Mouse (Mus musculus): ENCODE results near the gene Rb1. TPM values are rescaled to one million over a fixed set of nuclear protein-coding genes. Genes with fewer than 3 reads are reported as not detected.

Rb1 gene
- polyA plus RNA-seq, 1 experiment from 2014 or later, result 15.8 TPM

DNA sequence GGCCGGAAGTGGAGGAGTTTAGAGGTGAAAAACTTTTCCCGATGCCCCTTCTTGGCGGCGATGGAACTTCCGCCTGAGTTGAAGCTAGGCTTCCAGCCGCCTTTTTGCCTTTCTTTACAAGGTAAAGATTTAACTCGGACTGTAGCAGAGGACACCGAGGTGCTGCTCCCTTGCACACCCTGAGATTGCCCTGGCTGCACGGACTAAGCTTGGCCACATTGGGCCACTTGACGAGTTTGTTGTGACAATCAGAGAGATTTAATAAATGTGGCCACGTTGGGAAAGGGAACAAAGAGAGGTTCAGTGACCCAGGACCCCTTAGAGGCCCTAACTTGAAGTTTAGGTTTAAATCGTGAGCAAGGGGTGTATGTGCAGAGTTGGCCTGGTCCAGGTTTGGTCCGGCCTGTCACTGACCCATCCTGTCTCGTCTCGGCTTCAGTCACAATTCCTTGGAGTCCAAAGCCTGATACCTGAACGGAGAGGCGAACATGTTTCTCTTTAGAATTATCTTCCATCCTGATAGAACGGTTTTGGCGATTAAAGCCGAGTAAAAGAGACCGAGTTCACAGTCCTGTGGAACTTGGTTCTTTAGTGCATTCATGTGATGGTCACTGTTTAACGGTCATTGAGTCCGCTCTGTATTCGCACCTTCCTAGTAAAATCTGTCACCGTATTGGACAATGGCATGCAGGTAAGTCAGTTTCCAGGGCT, 181.8 kb downstream of the Rb1 start:
- Histone ChIP-seq H3K4me2 (ENCODE audit: low read length) (peak overlapping the region; percentile 93), H3K27ac (ENCODE audit: low read length) (peak overlapping the region; percentile 98), H3K4me1 (replicated peaks; ENCODE audit: control insufficient read depth, insufficient read depth, low read length) (peaks cover 17% of the 10 kb centered on the region), H3K4me3 (replicated peaks; ENCODE audit: low read length) (peak overlapping the region; percentile 74), H3K9ac (replicated peaks; ENCODE audit: low read depth, low read length) (peak overlapping the region; percentile 95), H3K36me3 (ENCODE audit: control insufficient read depth, insufficient read depth) (no peaks in the 10 kb centered on the region), H3K9me3 (ENCODE audit: control insufficient read depth, low read length) (no peaks in the 10 kb centered on the region), H3K27me3 (replicated peaks; ENCODE audit: control insufficient read depth, insufficient read depth, low read length) (no peaks in the 10 kb centered on the region)
- peak; percentile 9 for ATAC-seq
- WGBS, result 32% methylated on average over 25 of the region's 25 CpGs

DNA sequence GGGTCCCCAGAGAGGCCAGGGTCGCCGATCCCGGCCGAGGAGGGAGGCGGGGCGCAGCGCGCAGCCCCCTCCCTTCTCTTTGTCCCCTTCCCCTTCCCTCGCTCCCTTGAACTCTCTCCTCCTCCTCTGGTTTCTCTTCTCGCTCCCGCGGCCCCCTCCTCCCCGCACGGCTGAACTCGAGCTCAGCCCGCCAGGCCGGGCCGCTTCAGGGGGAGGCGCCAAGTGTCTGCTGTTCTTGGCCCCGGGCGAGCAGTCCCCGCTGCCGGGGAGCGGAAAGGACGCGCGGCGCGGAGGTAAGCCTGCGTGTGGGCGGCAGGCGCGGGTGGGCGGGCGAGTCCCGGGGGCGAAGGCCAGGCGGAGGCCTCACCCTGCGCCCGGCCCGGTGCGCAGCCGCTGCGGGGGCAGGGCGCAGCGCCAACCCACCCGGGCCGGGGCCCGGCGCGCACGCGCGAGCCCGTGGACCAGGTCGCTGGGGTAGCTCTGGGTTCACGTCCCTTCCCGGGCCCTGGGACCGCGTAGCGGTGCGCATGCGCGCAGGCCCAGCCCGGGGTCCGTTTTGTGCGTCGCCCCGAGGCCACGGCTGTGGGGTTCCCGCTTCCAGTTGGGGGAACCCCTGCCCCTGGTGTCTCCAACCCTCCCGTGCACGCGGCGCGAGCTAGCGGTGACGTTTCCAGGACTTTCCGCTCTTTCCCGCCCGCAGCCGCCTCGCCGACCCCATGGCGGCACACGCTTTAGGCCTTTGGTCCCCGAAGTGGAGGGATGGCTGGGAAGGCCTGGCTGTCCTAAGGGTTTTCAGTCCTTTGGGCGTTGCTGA, 182.5 kb downstream of the Rb1 start:
- 0% methylated on average over 68 of the region's 88 CpGs for WGBS
- Histone ChIP-seq H3K9me3 (ENCODE audit: control insufficient read depth, low read length) (no peaks in the 10 kb centered on the region), H3K4me1 (replicated peaks; ENCODE audit: control insufficient read depth, insufficient read depth, low read length) (peaks cover 17% of the 10 kb centered on the region), H3K36me3 (ENCODE audit: control insufficient read depth, insufficient read depth) (no peaks in the 10 kb centered on the region), H3K27ac (ENCODE audit: low read length) (peak overlapping the region; percentile 98), H3K4me3 (replicated peaks; ENCODE audit: low read length) (peak overlapping the region; percentile 74), H3K4me2 (ENCODE audit: low read length) (peak overlapping the region; percentile 93), H3K27me3 (replicated peaks; ENCODE audit: control insufficient read depth, insufficient read depth, low read length) (no peaks in the 10 kb centered on the region), H3K9ac (replicated peaks; ENCODE audit: low read depth, low read length) (peak overlapping the region; percentile 95)
- peak; percentile 91 for ATAC-seq

DNA sequence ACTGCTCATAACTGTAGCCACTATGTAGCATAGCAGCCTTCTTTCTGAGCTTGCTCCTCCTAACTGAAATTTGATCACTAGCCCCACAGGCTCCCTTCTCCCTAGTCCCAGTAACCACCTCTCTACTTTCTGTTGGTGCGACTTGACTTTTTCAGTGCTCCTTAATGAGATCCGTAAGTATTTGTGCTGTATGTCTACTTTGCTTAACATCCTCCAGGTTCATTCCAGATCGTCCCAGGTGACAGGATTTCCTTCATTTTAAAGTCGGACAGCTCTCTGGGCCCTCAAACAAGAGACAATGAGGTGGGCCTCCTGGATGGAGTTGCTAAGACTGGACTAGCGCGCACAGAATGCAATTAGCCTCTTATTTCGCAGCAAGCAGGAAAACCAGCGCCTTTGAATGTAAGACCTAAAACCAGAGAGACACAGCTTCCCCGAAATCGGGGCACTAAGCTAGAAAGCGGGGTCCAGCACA, 183.2 kb downstream of the Rb1 start:
- Histone ChIP-seq H3K4me2 (ENCODE audit: low read length) (peak overlapping the region; percentile 93), H3K9me3 (ENCODE audit: control insufficient read depth, low read length) (no peaks in the 10 kb centered on the region), H3K4me1 (replicated peaks; ENCODE audit: control insufficient read depth, insufficient read depth, low read length) (peaks cover 17% of the 10 kb centered on the region), H3K4me3 (replicated peaks; ENCODE audit: low read length) (peak overlapping the region; percentile 74), H3K27ac (ENCODE audit: low read length) (peak overlapping the region; percentile 98), H3K27me3 (replicated peaks; ENCODE audit: control insufficient read depth, insufficient read depth, low read length) (no peaks in the 10 kb centered on the region), H3K9ac (replicated peaks; ENCODE audit: low read depth, low read length) (peak overlapping the region; percentile 95), H3K36me3 (ENCODE audit: control insufficient read depth, insufficient read depth) (no peaks in the 10 kb centered on the region)
- WGBS, result 1% methylated on average over 11 of the region's 11 CpGs
- ATAC-seq, result peak; percentile 23

DNA sequence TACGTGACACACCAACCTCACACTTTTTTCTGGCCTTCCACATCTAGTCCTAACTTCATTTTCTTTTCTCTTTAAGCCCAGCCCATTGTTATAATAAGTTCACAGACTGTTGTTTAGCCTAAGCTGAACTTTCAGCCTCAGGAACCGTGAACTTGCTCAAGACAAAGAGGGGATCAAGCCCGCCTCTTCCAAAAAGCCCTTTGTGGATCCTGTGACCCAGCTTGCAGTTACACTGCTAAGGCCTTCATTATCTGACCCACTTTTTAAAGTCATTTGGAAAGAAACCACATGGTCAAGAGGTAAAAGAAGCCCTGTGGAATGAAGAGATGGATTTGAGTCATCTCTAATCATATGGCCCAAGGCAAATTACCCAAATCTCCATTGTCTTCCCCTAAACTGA, 183.8 kb downstream of the Rb1 start:
- WGBS, result 50% methylated on average over 3 of the region's 3 CpGs
- Histone ChIP-seq H3K4me1 (replicated peaks; ENCODE audit: control insufficient read depth, insufficient read depth, low read length) (peaks cover 17% of the 10 kb centered on the region), H3K27me3 (replicated peaks; ENCODE audit: control insufficient read depth, insufficient read depth, low read length) (no peaks in the 10 kb centered on the region), H3K4me3 (replicated peaks; ENCODE audit: low read length) (no peak overlapping the region), H3K9me3 (ENCODE audit: control insufficient read depth, low read length) (no peaks in the 10 kb centered on the region), H3K9ac (replicated peaks; ENCODE audit: low read depth, low read length) (no peak overlapping the region), H3K4me2 (ENCODE audit: low read length) (peak overlapping the region; percentile 93; the same call in 1 of the 2 replicates), H3K36me3 (ENCODE audit: control insufficient read depth, insufficient read depth) (no peaks in the 10 kb centered on the region), H3K27ac (ENCODE audit: low read length) (no peak overlapping the region)
- ATAC-seq, result no peak

DNA sequence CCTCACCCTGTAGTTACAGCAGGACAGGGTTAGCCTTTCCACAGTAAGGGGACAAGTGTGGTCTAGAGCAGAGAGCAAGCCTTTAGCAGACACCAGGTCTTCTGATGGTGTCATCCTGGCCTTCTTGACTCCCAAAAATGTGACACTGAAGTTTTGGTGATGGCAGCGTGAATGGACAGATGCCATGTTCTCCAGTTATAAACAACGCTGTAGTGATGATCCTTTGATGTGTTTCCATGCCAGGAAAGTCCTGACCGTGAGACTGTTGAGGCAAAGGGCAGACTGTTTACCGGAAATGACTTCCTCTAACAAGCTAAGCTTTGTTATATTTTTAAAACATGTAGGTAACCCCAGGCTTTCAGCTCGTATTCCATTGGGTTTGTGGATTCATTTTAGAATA, 185.8 kb downstream of the Rb1 start:
- 83% methylated on average over 5 of the region's 5 CpGs for WGBS
- no peak overlapping the region for H3K4me3 ChIP-seq (replicated peaks; ENCODE audit: low read length)
- H3K9me3 ChIP-seq (ENCODE audit: control insufficient read depth, low read length), result no peaks in the 10 kb centered on the region
- H3K4me2 ChIP-seq (ENCODE audit: low read length), result no peak overlapping the region
- no peaks in the 10 kb centered on the region for H3K27me3 ChIP-seq (replicated peaks; ENCODE audit: control insufficient read depth, insufficient read depth, low read length)
- H3K4me1 ChIP-seq (replicated peaks; ENCODE audit: control insufficient read depth, insufficient read depth, low read length), result peaks cover 17% of the 10 kb centered on the region
- H3K27ac ChIP-seq (ENCODE audit: low read length), result no peak overlapping the region
- no peak overlapping the region for H3K9ac ChIP-seq (replicated peaks; ENCODE audit: low read depth, low read length)
- H3K36me3 ChIP-seq (ENCODE audit: control insufficient read depth, insufficient read depth), result no peaks in the 10 kb centered on the region
- no peak for ATAC-seq

DNA sequence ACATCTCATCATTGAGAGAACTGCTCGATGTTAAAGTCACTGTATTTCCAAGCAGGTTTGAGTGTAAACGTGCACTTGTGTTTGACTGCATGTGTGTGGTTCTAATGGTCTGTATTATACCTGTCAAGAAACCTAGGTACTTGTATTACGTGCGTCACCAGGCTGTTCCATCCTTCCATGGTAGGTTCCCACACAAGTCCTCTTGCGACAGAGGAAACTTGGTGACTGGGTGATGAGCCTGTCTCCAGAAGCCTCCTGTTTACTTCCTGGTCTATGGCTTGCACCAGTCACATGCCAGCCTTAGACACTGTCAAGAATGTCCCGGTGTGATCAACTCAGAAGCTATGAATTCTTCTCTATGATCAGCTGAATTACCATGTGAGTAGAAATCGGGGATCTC, 187.1 kb downstream of the Rb1 start:
- WGBS, result 93% methylated on average over 7 of the region's 7 CpGs
- Histone ChIP-seq H3K4me1 (replicated peaks; ENCODE audit: control insufficient read depth, insufficient read depth, low read length) (peaks cover 7% of the 10 kb centered on the region), H3K4me3 (replicated peaks; ENCODE audit: low read length) (no peak overlapping the region), H3K27ac (ENCODE audit: low read length) (no peak overlapping the region), H3K36me3 (ENCODE audit: control insufficient read depth, insufficient read depth) (no peaks in the 10 kb centered on the region), H3K27me3 (replicated peaks; ENCODE audit: control insufficient read depth, insufficient read depth, low read length) (no peaks in the 10 kb centered on the region), H3K9ac (replicated peaks; ENCODE audit: low read depth, low read length) (no peak overlapping the region), H3K4me2 (ENCODE audit: low read length) (no peak overlapping the region), H3K9me3 (ENCODE audit: control insufficient read depth, low read length) (no peaks in the 10 kb centered on the region)
- ATAC-seq, result no peak

DNA sequence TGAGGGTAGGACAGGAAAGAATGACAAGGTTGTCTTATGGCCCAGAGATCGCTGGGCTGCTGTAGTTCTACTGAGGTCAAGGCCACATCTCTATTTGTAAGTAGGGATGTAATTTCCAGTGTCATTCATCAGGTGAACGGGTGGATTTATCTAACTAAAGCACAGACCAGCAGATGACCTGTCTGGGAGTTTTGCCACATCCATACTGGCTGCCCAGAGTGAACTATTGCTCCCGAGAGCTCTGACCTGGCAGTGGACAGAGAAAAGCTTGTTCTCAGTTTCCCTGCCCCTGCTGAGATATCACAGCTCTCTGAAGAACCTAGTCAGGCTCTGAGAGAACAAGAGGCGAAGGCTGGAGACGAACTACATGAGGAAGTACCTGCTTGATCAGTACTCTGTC, 188.4 kb downstream of the Rb1 start:
- Histone ChIP-seq H3K4me3 (replicated peaks; ENCODE audit: low read length) (no peak overlapping the region), H3K4me2 (ENCODE audit: low read length) (no peak overlapping the region), H3K9ac (replicated peaks; ENCODE audit: low read depth, low read length) (no peak overlapping the region), H3K4me1 (replicated peaks; ENCODE audit: control insufficient read depth, insufficient read depth, low read length) (peaks cover 6% of the 10 kb centered on the region), H3K27ac (ENCODE audit: low read length) (no peak overlapping the region), H3K9me3 (ENCODE audit: control insufficient read depth, low read length) (no peaks in the 10 kb centered on the region), H3K36me3 (ENCODE audit: control insufficient read depth, insufficient read depth) (no peaks in the 10 kb centered on the region), H3K27me3 (replicated peaks; ENCODE audit: control insufficient read depth, insufficient read depth, low read length) (no peaks in the 10 kb centered on the region)
- 85% methylated on average over 5 of the region's 5 CpGs for WGBS
- no peak for ATAC-seq

MicroRNAs encoded within 50 kb of the gene (microRNA counts, 519-probe panel; counts per million panel counts)
- not detected for microRNA mmu-miR-687

Small RNAs within 50 kb of the gene (microRNA-seq; reads per million reads assigned to microRNA genes)
- not detected for gene Mir687

Other genes starting within 250 kb of the Rb1 start
- 79.0 and 101 TPM in 2 replicates for gene Rcbtb2, start 202.8 kb downstream of the Rb1 start, polyA plus RNA-seq (2015; fragmentation: Nextera tagmentation; extraction: Ambion mirVana)
- gene Lpar6, start 87.9 kb downstream of the Rb1 start, polyA plus RNA-seq (2015; fragmentation: Nextera tagmentation; extraction: Ambion mirVana), result 3.9 and 5.0 TPM in 2 replicates
- gene Itm2b, start 59.5 kb upstream of the Rb1 start, polyA plus RNA-seq (2015; fragmentation: Nextera tagmentation; extraction: Ambion mirVana), result 630 and 738 TPM in 2 replicates
- gene Med4, start 184.2 kb upstream of the Rb1 start, polyA plus RNA-seq (2015; fragmentation: Nextera tagmentation; extraction: Ambion mirVana), result 106 and 110 TPM in 2 replicates
- gene Sucla2, start 199.5 kb upstream of the Rb1 start, polyA plus RNA-seq (2015; fragmentation: Nextera tagmentation; extraction: Ambion mirVana), result 108 and 110 TPM in 2 replicates
- 7.1 and 7.6 TPM in 2 replicates for gene Nudt15, start 222.4 kb upstream of the Rb1 start, polyA plus RNA-seq (2015; fragmentation: Nextera tagmentation; extraction: Ambion mirVana)

Measured in forebrain, embryonic 16.5 days (tissue).